Mouse (Mus musculus) spleen, adult 2 months (tissue): ENCODE results near the gene Fkbp7.

ENCODE experiments used
- CTCF ChIP-seq: fragments of 200-500 bp; IDR thresholded peaks from 2 replicates; pipeline ENCODE4 v1.5.1; 2011; ENCODE audit warnings: mild to moderate bottlenecking, inconsistent platforms; ENCODE audit not compliant: insufficient read depth, insufficient read length, insufficient replicate concordance; ENCODE audit errors: extremely low read depth
- POLR2A ChIP-seq: fragments of 200-500 bp; IDR thresholded peaks from 2 replicates; pipeline ENCODE4 v1.6.1; 2011; ENCODE audit warnings: low read depth, low read length, inconsistent platforms

DNA sequence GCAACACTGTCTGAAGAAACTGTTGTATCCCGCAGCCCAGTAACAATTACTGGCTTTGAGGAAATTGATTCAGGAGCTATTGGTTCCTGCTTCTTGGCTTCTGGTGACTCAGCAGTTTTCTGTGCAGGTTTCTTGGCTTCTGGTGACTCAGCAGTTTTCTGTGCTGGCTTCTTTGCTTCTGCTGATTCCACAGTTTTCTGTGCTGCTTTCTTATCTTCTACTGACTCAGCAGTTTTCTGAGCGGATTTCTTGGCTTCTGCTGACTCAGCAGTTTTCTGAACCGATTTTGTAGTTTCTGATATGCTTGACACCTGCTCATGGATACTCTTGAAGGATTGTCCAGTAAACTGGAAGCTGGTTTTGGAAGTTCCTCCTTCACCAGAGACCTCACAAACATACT lies 35.6 kb upstream of the Fkbp7 start:
- TF ChIP-seq CTCF (no peak), POLR2A (no peak)
